Mouse (Mus musculus): ENCODE data around the gene Slc38a6.
A peak's percentile ranks its signal among the peaks of the same experiment; 100 is the strongest.

The Slc38a6 gene

DNA sequence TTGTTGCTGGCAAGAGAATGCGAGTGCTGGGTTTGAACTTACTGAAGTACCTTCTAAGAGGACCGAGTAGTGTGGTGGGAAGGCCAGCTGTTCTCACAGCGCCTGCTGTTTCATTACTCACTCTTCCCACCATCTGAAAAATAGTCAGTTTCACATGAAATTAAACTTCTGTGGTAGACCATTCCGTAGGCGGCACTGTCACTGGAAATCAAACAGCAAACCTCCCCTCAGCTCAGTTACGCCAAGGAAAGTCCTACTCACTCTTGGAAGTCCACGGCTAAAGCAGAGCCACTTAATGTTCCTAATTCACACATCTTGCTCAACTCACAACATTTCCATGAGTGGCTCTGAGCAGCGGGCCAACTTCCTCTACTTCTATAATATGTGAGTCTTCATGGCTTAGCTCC, 37.6 kb downstream of the Slc38a6 start:
- DNase-seq (ENCODE audit: low spot score): no peak

DNA sequence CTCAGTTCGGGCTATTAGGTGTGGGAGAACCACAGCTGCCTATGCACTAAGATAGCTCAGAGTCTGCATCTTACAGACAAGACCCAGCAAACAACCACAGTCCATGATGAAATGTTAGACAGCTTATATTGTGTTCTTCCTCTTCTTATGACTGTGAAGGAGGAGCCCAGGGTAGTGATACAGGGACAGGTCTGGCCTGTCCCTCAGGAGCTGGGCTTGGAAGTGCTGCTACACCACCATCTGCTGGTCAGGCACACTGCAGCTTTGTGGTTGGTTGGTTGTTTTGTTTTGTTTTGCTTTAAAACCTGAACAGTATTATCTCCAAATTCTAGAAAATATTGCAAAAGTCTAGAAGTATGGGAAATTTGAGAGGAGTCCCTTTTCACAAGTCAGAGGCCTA, 38.2 kb downstream of the Slc38a6 start:
- peak; percentile 78 for DNase-seq (ENCODE audit: low spot score)

DNA sequence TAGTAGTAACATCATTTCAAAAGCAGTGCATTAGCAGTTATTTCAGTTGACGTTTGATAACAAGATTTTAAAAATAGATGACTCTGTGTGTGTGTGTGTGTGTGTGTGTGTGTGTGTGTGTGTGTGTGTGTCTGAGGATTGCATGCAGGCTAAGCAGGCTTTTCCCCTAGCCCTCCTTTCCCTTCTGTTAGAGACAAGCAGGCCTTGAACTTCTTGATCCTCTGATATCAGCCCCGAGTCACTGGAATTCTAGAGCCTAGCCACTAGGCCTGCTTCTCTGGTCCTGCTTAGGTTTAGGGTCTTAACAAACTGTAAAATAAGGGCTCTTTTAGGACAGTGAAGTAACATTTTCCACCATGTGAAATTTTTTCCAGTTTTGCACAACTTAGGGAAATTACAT, 38.6 kb downstream of the Slc38a6 start:
- peak; percentile 14 for DNase-seq (ENCODE audit: low spot score)

DNA sequence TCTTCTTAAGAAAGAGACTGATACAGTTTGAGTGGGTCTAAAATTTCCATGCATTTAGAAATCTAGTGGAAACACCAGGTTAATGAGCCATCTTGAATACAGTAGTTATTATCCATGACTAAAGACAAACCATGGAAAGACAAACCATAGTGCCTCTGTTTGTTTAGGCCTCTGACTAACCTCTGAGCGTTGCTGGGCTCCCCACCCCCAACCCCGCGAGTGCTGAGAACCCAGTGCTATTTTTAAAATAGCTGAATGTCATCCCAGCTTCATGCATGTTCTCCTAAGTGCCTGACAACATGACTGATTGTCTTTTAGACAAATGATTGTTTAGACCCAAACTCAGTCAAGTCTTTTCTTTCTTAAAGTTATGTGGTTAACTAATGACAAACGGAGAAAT, 39.0 kb downstream of the Slc38a6 start:
- peak; percentile 57 for DNase-seq (ENCODE audit: low spot score)

GRCm38 (mm10) chr12:73327381-73327780, 40.8 kb downstream of the Slc38a6 start:
- no peak for DNase-seq (ENCODE audit: low spot score)

DNA sequence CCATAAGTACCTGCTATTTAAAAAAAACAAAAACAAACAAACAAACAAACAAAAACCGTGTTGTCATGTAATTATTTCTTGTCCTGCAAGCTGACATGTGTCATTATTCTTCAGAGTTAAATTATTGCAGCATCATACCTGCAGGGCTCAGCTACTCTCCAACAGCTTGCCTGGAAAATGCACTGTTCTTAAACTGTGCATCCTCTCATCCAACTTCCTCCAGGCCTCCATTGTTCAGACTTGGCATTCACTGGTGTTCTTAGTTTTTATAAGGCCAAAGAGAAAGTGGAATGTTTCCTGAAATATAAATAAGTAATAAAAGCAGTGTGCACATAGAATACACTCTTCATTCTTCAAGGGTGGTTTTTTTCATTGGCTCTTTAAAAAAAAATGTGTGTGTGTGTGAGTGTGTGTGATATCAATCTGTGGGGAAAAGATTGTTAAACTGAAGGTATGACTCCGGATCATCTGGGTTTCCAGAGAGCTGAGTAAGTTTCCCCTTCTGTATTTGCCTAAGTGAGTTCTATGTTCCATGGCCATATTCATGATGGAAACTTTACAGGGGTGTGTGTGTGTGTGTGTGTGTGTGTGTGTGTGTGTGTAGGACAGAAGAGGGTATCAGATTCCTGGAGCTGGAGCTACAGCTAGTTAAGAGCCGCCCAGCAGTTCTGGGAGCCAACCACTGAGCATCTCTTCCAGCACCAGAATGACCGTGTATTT, 42.0 kb downstream of the Slc38a6 start:
- DNase-seq (ENCODE audit: low spot score): no peak

DNA sequence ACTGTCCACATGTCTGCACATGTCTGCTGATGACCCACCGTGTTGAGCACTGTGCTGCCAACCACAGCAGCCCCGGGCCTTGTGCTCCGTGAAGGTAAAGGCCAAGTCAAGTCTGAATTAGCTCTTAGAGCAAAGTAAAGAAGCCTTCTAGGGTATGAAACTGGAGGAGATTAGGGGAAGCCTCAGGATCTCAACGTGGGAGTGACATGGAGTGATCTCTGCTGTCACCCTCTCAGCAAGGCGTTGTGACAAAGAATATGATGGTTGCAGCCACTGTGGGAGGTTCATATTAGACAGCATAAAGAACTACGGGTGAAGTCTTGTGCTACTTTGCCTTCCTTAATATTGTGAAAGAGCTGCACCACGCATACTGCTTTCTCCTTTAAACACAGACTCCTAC, 43.7 kb downstream of the Slc38a6 start:
- no peak for DNase-seq (ENCODE audit: low spot score)

- no peak for DNase-seq (ENCODE audit: low spot score)
Measured at GRCm38 (mm10) chr12:73332701-73333100, 46.1 kb downstream of the Slc38a6 start.

DNA sequence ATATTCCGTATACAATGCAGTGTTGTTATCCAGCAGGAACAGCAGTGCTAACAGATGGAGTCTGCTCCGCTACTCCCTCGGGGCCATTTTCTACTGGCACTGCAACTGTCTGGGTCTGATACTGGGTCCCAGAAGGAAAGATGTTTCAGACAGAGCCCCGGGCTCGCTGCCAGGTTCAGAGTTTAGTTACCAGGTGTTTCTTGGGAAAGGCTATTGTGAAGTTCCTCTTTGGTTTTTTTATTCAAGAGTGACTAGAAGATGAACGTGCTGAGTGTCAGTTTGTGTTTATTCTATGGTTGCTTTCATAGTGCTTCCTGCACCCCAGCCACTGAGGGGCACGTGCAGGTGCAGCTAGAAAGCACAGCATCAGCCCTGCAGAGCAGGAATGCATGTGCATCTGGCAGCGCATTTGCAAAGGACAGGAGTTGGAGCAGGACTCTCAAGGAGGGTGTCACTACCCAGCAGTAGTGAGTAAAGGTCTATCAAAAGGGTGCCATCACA, 47.5 kb downstream of the Slc38a6 start:
- no peak for DNase-seq (ENCODE audit: low spot score)

DNA sequence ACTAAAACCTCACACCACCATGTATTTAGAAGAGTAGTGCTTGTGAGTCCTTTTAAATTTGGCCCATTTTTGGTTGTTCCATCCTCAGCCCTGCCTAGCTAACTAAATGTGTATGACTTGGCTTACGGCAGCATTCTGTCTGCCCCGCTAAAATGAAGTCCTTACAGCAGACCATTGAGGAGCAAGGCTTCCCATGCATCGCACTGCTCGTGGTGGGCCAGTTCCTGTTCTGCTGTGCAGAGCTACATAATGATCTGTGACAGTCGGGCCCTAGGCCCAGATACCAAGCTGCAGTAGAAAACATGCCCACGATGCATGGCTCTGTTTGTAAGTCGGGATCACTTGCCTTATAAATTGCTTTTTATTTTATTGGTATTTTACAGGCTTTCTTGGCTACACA, 50.5 kb downstream of the Slc38a6 start:
- DNase-seq (ENCODE audit: low spot score): no peak

GRCm38 (mm10) chr12:73340642-73341293, 54.2 kb downstream of the Slc38a6 start:
- no peak for DNase-seq (ENCODE audit: low spot score)

DNA sequence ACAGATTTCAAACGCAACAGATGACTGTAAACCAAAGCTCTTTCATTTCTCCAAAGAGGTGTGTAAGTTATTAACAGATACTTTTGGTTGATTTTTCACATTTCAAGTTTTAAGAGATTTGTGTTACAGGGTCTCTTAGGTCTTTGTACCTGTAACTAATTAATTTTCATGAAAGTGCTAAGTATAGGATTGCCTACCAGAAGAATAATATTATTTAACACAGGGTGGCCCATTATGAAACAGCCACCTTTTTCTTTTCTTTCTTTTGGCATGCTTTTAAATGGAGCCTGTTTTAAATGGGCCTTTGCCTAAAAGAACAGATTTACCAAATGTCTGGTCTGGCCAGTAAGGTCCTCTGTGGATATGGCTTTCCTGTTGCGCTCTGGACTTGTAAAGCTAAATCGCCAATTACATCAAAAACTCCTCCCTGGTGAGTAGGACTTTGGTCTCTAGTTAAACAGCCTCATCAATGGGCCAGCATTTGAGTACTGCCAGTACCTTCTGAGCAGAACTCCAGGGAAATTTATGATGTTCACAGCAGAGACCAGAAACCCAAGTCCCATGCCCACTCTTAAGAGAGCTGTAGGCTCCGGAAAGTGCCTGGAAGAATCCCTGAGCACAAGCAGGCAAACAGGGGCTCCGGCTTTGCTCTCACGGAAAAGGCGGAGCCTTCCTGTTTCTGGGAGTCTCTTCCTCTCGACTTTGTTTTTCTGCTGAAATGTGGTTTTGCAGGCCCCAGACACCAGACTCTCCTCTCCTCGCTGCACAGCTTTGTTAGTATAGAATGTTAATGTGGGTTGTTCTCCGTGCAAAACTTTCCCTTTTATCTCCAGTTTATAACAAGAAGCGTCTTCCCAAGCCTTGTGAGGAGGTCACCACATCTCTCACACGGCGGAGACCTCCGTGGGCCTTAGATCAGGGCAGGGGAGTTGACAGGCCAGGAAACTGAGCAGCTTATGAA, 55.4 kb downstream of the Slc38a6 start:
- no peak for DNase-seq (ENCODE audit: low spot score)

GRCm38 (mm10) chr12:73344300-73344699, 57.7 kb downstream of the Slc38a6 start:
- no peak for DNase-seq (ENCODE audit: low spot score)

DNA sequence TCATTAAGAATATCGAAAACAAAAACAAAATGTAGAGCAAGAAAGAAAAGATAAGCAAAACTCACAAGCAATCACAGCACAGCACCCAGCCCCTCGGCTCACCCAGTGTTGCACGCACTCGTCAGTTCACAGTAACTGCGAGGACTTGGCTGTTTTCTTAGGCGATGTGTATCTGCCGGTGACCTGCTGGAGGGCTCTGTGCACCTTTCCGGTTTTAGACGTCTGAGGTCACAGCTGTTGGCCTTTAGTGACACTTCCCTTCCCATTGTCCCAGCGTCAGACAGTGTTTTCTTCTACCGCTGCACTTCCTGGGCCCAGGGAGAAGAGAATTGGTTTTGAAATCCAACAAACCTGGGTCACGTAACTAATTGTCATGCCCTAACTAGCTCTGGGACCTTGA, 58.6 kb downstream of the Slc38a6 start:
- DNase-seq (ENCODE audit: low spot score): no peak

DNA sequence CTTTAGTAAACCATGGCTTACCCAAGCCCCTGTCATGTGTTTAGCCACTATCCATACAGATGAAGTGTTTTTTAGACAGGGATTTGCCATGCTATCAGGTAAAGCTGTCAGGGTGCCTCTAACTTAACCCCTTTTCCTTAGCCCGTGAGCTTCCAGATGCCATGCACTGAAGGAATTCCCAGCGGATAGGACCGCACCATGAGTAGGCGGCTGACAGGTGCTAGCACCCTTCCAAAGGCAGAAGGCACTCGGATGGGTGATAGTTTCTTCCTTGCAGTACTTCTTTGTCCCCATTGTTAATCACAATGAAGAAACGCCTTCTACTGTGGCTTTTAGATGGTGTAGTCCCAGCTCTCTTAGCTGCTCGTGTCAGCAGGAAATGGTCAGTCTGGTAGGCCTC, 60.6 kb downstream of the Slc38a6 start:
- DNase-seq (ENCODE audit: low spot score): no peak

DNA sequence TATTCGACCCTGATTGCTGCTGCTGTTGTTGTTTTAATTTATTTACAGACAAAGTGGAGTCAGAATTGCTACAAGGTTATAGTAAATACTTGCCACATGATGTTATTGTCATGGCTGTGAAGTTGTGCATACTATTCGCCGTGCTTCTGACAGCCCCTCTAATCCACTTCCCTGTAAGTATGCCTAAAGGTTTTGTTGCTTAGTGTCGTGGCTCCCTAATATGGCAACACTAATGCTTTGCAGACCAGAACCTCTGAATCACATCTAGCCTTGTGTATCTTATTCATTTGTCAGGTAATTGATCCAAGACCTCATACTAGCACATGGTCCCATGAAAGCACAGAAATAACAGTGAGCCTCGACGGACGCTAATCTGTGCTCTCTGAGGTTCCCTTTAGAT, 63.9 kb downstream of the Slc38a6 start:
- DNase-seq (ENCODE audit: low spot score): no peak

DNA sequence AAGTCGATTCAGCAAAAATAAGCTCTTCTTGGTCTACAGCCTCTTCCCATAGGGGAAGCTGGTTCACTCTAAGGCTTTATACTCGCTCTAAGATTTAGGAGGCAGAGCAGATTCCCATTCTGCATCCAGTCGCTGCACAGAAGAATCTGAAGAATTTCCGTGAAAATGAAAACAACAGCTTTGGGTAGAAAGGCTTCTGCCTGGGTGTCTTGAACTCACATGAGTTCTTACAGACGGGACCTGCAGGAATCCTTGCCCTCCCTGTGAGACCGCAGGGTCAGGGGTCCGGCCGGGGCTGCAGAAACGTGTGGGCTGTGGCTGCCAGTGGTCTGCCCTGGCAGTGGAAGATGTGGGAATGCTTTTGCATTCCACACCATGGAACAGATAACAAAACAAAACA, 64.4 kb downstream of the Slc38a6 start:
- DNase-seq (ENCODE audit: low spot score): no peak

DNA sequence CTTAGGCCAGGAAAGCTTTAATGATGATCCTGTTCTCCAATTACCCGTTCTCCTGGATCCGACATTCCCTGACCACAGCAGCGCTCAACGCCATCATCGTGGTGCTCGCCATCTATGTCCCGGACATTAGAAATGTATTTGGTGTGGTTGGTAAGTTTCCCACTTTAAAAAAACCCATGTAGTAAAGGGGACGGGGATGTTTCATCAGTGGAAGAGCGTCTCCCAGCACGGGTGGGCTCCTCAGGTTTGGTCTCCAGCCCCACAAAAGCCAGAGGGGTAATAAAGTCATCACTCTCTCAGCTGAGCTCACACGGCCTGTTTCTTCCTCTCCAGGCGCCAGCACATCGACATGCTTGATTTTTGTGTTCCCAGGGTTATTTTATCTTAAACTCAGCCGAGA, 65.2 kb downstream of the Slc38a6 start:
- no peak for DNase-seq (ENCODE audit: low spot score)

DNA sequence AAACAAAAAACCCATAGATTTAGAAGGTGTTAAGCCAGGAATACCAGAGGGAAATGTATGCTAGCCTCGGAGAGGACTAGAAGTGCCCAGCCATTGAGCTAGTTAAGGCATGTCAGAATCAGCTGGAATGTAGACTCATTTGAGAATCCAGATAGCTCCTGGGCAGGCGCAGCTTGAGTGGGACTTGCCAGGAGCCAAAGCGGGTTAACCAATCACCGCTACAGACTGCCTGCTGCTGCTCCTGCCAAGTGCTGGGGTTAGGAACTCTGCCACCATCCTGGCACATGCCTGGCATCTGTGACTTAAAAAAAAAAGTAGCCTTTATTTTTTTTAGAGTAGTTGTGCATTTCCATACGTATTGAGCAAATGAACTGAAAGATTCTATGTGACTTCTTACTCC, 66.8 kb downstream of the Slc38a6 start:
- peak; percentile 90 for DNase-seq (ENCODE audit: low spot score)

DNA sequence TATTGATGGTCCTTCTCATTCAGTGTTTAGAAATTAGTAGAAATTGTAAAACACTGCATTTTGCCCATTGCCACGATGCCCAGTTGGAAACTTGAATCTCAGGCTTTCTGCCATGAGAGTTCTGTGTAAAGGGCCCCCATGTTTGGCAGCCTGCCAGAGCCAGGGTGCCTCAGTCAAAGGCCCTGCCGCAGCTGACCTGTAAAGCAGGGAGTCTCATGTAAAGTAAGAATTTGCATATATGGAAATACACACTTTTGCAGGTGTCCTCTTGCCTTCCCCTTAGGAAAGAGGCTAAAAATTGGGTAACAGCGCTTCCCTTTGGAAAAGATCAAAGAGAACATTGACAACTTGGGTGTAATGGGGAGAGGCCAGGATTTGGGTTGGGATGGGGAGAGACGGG, 67.9 kb downstream of the Slc38a6 start:
- peak; percentile 26 for DNase-seq (ENCODE audit: low spot score)

- no peak for DNase-seq (ENCODE audit: low spot score)
Measured at GRCm38 (mm10) chr12:73355084-73355775, 68.7 kb downstream of the Slc38a6 start.

GRCm38 (mm10) chr12:73356696-73357095, 70.1 kb downstream of the Slc38a6 start:
- DNase-seq (ENCODE audit: low spot score): no peak
